Mouse (Mus musculus) hindbrain, embryonic 11.5 days (tissue): ENCODE measurements around the gene Rassf8. TPM values are rescaled to one million over a fixed set of nuclear protein-coding genes. Genes with fewer than 3 reads are reported as not detected.
A peak's percentile ranks its signal among the peaks of the same experiment; 100 is the strongest.

Experiments used
- ATAC-seq: fragments of 200-750 bp; cut with Nextera tagmentation; 2 replicates; pipeline ENCODE4 v1.8.0; 2017; ENCODE audit warnings: mild to moderate bottlenecking, moderate TSS enrichment, moderate library complexity; ENCODE audit not compliant: low FRiP score
- DNase-seq: peaks from one replicate; pipeline ENCODE4 v3.0.0-alpha.2; 2015; ENCODE audit warnings: low spot score
- H3K27ac ChIP-seq: fragments of 300-500 bp; sonication (generic); 2 replicates; pipeline ENCODE4 v1.5.1; 2014; ENCODE audit warnings: mild to moderate bottlenecking, low read depth, low read length
- H3K27me3 ChIP-seq: fragments of 300-500 bp; sonication (generic); 2 replicates; pipeline ENCODE4 v1.6.1; 2014; ENCODE audit warnings: mild to moderate bottlenecking, low read length, moderate library complexity, mixed read lengths; ENCODE audit not compliant: control insufficient read depth, insufficient read depth
- H3K36me3 ChIP-seq: fragments of 300-500 bp; sonication (generic); 2 replicates; pipeline ENCODE4 v1.6.1; 2014; ENCODE audit warnings: mild to moderate bottlenecking, low read length, moderate library complexity, mixed read lengths; ENCODE audit not compliant: control insufficient read depth, insufficient read depth
- H3K4me1 ChIP-seq: fragments of 300-500 bp; sonication (generic); replicated peaks from 2 replicates; pipeline ENCODE4 v1.6.1; 2014; ENCODE audit warnings: low read length, mixed read lengths; ENCODE audit not compliant: control insufficient read depth, insufficient read depth
- H3K4me2 ChIP-seq: fragments of 300-500 bp; sonication (generic); replicated peaks from 2 replicates; pipeline ENCODE4 v1.6.1; 2014; ENCODE audit warnings: mild to moderate bottlenecking, low read depth, low read length
- H3K4me3 ChIP-seq: fragments of 300-500 bp; sonication (generic); 2 replicates; pipeline ENCODE4 v1.5.1; 2014; ENCODE audit warnings: low read depth, low read length
- H3K9ac ChIP-seq: fragments of 300-500 bp; sonication (generic); 2 replicates; pipeline ENCODE4 v1.6.1; 2014; ENCODE audit warnings: low read depth, low read length
- H3K9me3 ChIP-seq: fragments of 300-500 bp; sonication (generic); 2 replicates; pipeline ENCODE4 v1.6.1; 2016; ENCODE audit warnings: low read length; ENCODE audit not compliant: control insufficient read depth
- WGBS: fragments of 180-500 bp; shearing (Covaris S2); extraction: QIAGEN DNeasy Blood & Tissue Kit; methylation state at CpG from one replicate; pipeline ENCODE4 v1.1.7; 2014; 5-methylcytosine and 5-hydroxymethylcytosine counted together
- polyA plus RNA-seq: library from polyadenylated mRNA; unstranded; fragments of >200 nt; fragmentation: Nextera tagmentation; extraction: Ambion mirVana; gene quantifications from 2 replicates; pipeline ENCODE4 v1.2.1, GENCODE M21; 2014

The Rassf8 gene
- polyA plus RNA-seq, 1 experiment from 2014 or later, result 7.0 TPM

GRCm38 (mm10) chr6:145815200-145815599, 68.7 kb downstream of the Rassf8 start:
- no peak for ATAC-seq
- no peaks in the 10 kb centered on the region for H3K9me3 ChIP-seq
- no peaks in the 10 kb centered on the region for H3K4me1 ChIP-seq
- H3K4me2 ChIP-seq, result no peak overlapping the region
- H3K4me3 ChIP-seq, result no peak overlapping the region
- no peaks in the 10 kb centered on the region for H3K27me3 ChIP-seq
- no peak overlapping the region for H3K27ac ChIP-seq
- WGBS, result 32% methylated on average over 15 of the region's 15 CpGs
- H3K36me3 ChIP-seq, result no peaks in the 10 kb centered on the region
- H3K9ac ChIP-seq, result no peak overlapping the region
- DNase-seq, result peak; percentile 42

DNA sequence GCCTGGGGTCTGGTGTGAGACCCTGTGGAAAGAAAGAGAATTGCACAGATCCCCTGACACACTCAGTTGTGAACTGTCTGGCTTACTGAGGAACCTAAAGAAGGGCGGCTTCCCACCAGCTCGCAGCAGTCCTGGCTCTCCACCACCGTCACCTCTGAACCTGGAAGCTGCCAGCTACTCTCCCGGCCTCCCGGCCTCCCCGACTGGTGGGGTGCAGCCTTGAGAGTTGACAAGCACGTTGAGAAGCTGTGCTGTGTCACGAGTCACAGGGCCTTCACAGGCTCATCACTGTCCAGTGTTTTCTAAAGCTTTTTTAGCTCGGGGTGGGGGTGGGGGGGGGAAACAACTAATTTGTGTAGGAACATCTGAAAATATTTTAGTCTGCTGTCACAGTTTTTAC, 72.6 kb downstream of the Rassf8 start:
- Histone ChIP-seq H3K9me3 (no peaks in the 10 kb centered on the region), H3K27ac (no peak overlapping the region), H3K36me3 (no peaks in the 10 kb centered on the region), H3K27me3 (no peaks in the 10 kb centered on the region), H3K4me3 (no peak overlapping the region), H3K9ac (no peak overlapping the region), H3K4me2 (no peak overlapping the region), H3K4me1 (no peaks in the 10 kb centered on the region)
- WGBS, result 90% methylated on average over 9 of the region's 9 CpGs
- DNase-seq, result no peak
- no peak for ATAC-seq

DNA sequence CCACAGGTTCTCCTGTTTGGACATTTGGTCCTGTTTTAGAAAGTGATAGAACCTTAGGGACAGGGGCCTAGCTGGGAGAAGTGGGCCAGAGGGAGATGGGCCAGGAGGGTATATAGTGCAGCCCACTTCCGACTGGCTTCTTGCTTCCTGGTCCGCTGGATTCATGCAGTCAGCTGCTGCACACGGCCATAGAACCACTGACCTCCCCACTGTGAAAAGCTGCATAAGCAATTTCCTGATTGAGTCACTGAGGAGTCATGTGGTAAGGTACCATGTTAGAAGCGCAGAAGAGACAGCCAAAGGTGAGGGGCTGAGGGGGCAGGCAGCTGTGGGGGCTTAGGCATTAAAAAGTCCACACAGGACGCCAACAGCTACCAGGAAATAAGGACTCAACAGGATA, 75.7 kb downstream of the Rassf8 start:
- DNase-seq (no peak), ATAC-seq (no peak)
- H3K27me3 ChIP-seq, result no peaks in the 10 kb centered on the region
- H3K9ac ChIP-seq, result no peak overlapping the region
- H3K9me3 ChIP-seq, result no peaks in the 10 kb centered on the region
- 70% methylated on average over 5 of the region's 5 CpGs for WGBS
- H3K27ac ChIP-seq, result no peak overlapping the region
- H3K4me1 ChIP-seq, result no peaks in the 10 kb centered on the region
- H3K36me3 ChIP-seq, result no peaks in the 10 kb centered on the region
- H3K4me3 ChIP-seq, result no peak overlapping the region
- H3K4me2 ChIP-seq, result no peak overlapping the region

- Histone ChIP-seq H3K27ac (no peak overlapping the region), H3K4me1 (no peaks in the 10 kb centered on the region), H3K36me3 (no peaks in the 10 kb centered on the region), H3K27me3 (no peaks in the 10 kb centered on the region), H3K9ac (no peak overlapping the region), H3K9me3 (no peaks in the 10 kb centered on the region), H3K4me3 (no peak overlapping the region), H3K4me2 (no peak overlapping the region)
- peak; percentile 75; the same call in 1 of the 2 replicates for ATAC-seq
- peak; percentile 46 for DNase-seq
- 19% methylated on average over 6 of the region's 6 CpGs for WGBS
Measured at GRCm38 (mm10) chr6:145823103-145823502, 76.6 kb downstream of the Rassf8 start.

DNA sequence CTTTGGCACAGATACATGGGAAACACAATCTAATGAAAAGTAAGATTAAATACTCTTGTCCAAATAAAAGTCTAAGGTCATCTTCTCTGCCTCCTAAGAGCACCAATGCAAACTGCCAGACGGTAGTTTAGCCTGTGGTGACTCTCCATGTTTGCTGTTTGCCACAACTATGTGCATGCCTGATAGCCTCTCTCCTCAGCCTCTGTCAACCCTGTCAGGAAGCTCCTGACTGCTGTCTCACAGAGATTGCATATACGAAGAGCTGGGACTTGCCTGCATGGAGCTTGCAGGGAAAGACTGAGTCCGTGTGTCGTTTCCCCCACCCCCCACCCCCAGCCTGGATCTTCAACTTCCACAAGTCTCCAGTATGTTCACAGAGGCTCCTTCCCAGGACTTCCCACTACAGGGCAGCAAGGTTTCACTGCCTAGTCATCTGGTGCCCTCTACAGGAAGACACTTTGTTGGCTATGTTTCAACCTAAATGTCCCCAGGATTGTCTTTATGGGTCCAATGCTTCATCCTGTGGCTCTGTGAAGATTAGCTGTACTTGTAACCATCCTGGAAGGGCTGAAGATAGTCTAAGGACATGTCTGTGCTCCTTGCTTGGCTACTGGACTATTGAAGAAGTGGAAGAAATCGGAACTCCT, 77.2 kb downstream of the Rassf8 start:
- peak; percentile 52 for DNase-seq
- ATAC-seq, result no peak

DNA sequence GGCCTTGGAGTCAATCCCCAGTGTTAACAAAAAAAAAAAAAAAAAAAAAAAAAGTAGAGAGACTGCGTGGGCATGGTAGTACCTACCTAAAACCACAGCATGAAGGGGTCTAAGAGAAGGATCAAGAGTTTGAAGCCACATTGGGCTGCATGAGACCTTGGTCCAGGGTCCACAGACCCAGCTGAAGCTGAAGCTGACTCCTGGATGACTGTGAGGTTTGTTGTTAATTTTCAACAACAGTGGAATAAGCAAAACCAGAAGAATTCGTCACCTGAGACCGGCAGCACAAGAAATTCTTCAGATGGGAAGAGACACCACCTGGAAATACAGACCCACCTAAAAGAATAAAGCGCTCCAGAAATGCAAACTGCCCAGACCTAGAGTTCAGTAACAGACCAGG, 79.8 kb downstream of the Rassf8 start:
- ATAC-seq, result no peak
- 95% methylated on average over 4 of the region's 4 CpGs for WGBS
- DNase-seq, result no peak
- Histone ChIP-seq H3K4me1 (no peaks in the 10 kb centered on the region), H3K9me3 (no peaks in the 10 kb centered on the region), H3K4me3 (no peak overlapping the region), H3K27ac (no peak overlapping the region), H3K36me3 (no peaks in the 10 kb centered on the region), H3K4me2 (no peak overlapping the region), H3K27me3 (no peaks in the 10 kb centered on the region), H3K9ac (no peak overlapping the region)

More for the DNA sequence above, 77.2 kb downstream of the Rassf8 start:
- Histone ChIP-seq H3K4me3 (no peak overlapping the region), H3K9ac (no peak overlapping the region), H3K36me3 (no peaks in the 10 kb centered on the region), H3K9me3 (no peaks in the 10 kb centered on the region), H3K27ac (no peak overlapping the region), H3K4me2 (no peak overlapping the region), H3K4me1 (no peaks in the 10 kb centered on the region), H3K27me3 (no peaks in the 10 kb centered on the region)
- 53% methylated on average over 5 of the region's 5 CpGs for WGBS

DNA sequence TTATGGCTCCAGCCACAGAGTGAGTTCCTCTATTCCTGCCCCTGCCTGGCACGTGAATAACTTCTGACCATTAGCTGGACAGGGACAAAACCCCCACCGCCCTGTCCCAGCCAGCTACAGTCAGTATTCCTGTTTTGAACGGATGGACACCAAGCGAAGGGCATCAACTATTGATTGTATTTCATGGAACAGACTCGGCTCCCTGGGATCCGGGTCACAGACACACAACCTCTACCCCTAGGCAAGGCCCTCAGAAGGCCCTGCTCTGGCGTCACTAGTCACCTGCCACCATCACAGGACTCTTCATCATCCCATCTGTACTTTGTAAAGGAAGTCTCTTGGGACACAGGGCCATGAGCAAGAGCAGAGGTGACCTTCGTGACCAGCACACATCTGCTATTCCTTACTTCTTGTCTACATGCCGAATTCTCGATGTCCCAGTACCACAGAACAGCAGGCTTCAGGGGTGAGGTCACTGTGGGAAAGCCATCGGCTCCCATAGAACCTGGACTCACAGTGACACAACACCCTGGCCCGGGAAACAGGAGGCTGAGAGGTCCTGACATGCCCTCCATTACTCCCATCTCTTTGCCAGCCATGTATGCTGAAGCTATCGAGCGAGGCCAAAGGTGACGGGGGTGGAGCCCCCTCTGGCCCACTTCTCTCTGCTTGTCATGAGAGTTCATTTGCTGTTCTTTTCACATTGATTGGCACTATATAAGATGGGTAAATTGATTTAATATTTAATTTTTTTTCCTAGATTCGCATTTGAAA, 82.7 kb downstream of the Rassf8 start:
- H3K4me1 ChIP-seq, result no peaks in the 10 kb centered on the region
- H3K27ac ChIP-seq, result no peak overlapping the region
- ATAC-seq (no peak), DNase-seq (no peak)
- H3K4me3 ChIP-seq, result no peak overlapping the region
- no peaks in the 10 kb centered on the region for H3K36me3 ChIP-seq
- H3K9ac ChIP-seq, result no peak overlapping the region
- WGBS, result 68% methylated on average over 16 of the region's 16 CpGs
- H3K27me3 ChIP-seq, result no peaks in the 10 kb centered on the region
- no peak overlapping the region for H3K4me2 ChIP-seq
- no peaks in the 10 kb centered on the region for H3K9me3 ChIP-seq

GRCm38 (mm10) chr6:145830117-145830516, 83.6 kb downstream of the Rassf8 start:
- ATAC-seq (peak; percentile 54; the same call in 1 of the 2 replicates), DNase-seq (peak; percentile 79)
- WGBS, result 15% methylated on average over 8 of the region's 8 CpGs
- no peak overlapping the region for H3K27ac ChIP-seq
- no peak overlapping the region for H3K4me3 ChIP-seq
- H3K9ac ChIP-seq, result no peak overlapping the region
- no peaks in the 10 kb centered on the region for H3K36me3 ChIP-seq
- no peaks in the 10 kb centered on the region for H3K4me1 ChIP-seq
- H3K4me2 ChIP-seq, result no peak overlapping the region
- H3K9me3 ChIP-seq, result no peaks in the 10 kb centered on the region
- no peaks in the 10 kb centered on the region for H3K27me3 ChIP-seq

DNA sequence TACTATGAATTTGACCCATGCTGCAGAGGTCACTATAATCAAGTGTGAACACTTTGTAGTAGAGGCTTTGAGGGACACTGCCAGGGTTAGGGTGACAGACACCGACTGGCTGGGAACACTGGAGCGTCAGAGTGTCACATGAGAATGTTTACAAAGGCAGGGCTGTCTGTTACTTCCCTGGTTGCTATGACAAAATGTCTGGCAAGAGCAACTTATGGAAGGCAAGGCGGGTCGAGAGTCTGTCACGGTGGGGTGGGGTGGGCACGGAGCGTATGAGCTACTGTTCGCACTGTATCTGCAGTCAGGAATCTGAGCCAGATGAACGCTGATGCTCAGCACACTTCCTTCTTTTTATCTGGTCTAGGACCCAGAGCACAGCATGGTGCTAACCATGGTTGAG, 84.1 kb downstream of the Rassf8 start:
- Histone ChIP-seq H3K9me3 (no peaks in the 10 kb centered on the region), H3K4me2 (no peak overlapping the region), H3K9ac (no peak overlapping the region), H3K27ac (no peak overlapping the region), H3K4me1 (no peaks in the 10 kb centered on the region), H3K27me3 (no peaks in the 10 kb centered on the region), H3K4me3 (no peak overlapping the region), H3K36me3 (no peaks in the 10 kb centered on the region)
- DNase-seq (no peak), ATAC-seq (0 out of 2 replicates have a peak, but pooled peaks have one; percentile 22)
- 61% methylated on average over 9 of the region's 9 CpGs for WGBS
